Mouse (Mus musculus): ENCODE measurements around the gene Hexa.

GRCm38 (mm10) chr9:59527580-59527979 lies 11.8 kb upstream of the Hexa start:
- no peak for TF ChIP-seq CTCF (IDR thresholded peaks at IDR 0.05; ENCODE audit: extremely low read depth, insufficient read length, insufficient replicate concordance, low read depth, low read length)
- no peak for TF ChIP-seq POLR2A (IDR thresholded peaks at IDR 0.05; ENCODE audit: low read depth, low read length)
